Mouse (Mus musculus): ENCODE results near the gene Fgb.

DNA sequence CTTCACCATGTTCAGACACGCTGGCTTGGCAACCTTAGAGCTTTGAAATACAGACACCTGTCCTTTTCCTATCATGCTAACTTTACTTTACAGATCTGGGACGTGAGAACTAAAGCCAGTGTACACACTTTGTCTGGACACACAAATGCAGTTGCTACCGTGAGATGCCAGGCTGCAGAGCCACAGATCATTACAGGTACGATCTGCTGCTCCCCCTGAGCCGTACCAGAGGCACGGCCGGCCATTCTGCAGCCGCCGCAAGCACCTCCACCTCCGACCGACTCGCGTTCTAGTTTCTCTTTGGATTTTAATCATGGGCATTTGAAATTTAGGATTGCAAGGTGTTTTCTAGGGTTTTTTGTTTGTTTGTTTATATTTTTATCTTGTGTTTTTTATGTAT is 19.2 kb upstream of the Fgb start:
- TF ChIP-seq CTCF (IDR thresholded peaks at IDR 0.05; ENCODE audit: control insufficient read depth, insufficient read depth, insufficient read length) (no peak), USF1 (IDR thresholded peaks at IDR 0.05; ENCODE audit: low read depth) (no peak), MAX (IDR thresholded peaks at IDR 0.05) (no peak)
